Mouse (Mus musculus): ENCODE measurements around the gene Ywhae. TPM values are rescaled to one million over a fixed set of nuclear protein-coding genes. Genes with fewer than 3 reads are reported as not detected.
"Not testable (repeated sequence)": the region's sequence is repeated elsewhere in the genome, so short reads cannot be mapped to it uniquely, and the experiment has no call there.

The Ywhae gene
- polyA plus RNA-seq (2015; fragmentation: Nextera tagmentation; extraction: Ambion mirVana): 1,262 and 1,349 TPM in 2 replicates

GRCm38 (mm10) chr11:75732434-75733226 is at the start of gene Ywhae:
Gene Ywhae (plus strand): TSS chr11:75732869.
- H3K27ac ChIP-seq: peak within 1 kb of the TSS; percentile 100
- WGBS: under 1% methylated on average over 74 of the region's 76 CpGs
- peak; percentile 94 for ATAC-seq (replicated peaks)
- peak within 1 kb of the TSS; percentile 75 for H3K4me2 ChIP-seq
- no peaks in the 10 kb centered on the region for H3K36me3 ChIP-seq (replicated peaks)
- H3K9me3 ChIP-seq: no peaks in the 10 kb centered on the region
- H3K9ac ChIP-seq: peak within 1 kb of the TSS; percentile 100
- H3K27me3 ChIP-seq (replicated peaks): no peaks in the 10 kb centered on the region; the same call in 1 of the 2 replicates
- H3K4me1 ChIP-seq: peaks cover 40% of the 10 kb centered on the region
- H3K4me3 ChIP-seq: peak within 1 kb of the TSS; percentile 95

GRCm38 (mm10) chr11:75684462-75684861 is 48.2 kb upstream of the Ywhae start:
- peaks cover 22% of the 10 kb centered on the region for H3K4me1 ChIP-seq
- no peaks in the 10 kb centered on the region for H3K9me3 ChIP-seq
- H3K9ac ChIP-seq: no peak overlapping the region
- H3K27me3 ChIP-seq (replicated peaks): no peaks in the 10 kb centered on the region
- no peak overlapping the region for H3K27ac ChIP-seq
- H3K36me3 ChIP-seq (replicated peaks): 0 out of 2 replicates have a peak, but pooled peaks cover 3% of the 10 kb centered on the region
- H3K4me3 ChIP-seq: no peak overlapping the region
- no peak overlapping the region for H3K4me2 ChIP-seq
- ATAC-seq (replicated peaks): no peak
- 85% methylated on average over 5 of the region's 5 CpGs for WGBS

- Histone ChIP-seq H3K27ac (no peak overlapping the region), H3K9ac (no peak overlapping the region)
- WGBS: 88% methylated on average over 2 of the region's 2 CpGs
These were observed 47.7 kb upstream of the Ywhae start for GRCm38 (mm10) chr11:75684956-75685355.

GRCm38 (mm10) chr11:75687343-75687993 is 45.2 kb upstream of the Ywhae start:
- H3K27me3 ChIP-seq (replicated peaks): no peaks in the 10 kb centered on the region
- no peak overlapping the region for H3K9ac ChIP-seq
- H3K4me3 ChIP-seq: no peak overlapping the region
- H3K36me3 ChIP-seq (replicated peaks): peaks cover 11% of the 10 kb centered on the region
- no peak for ATAC-seq (replicated peaks)
- H3K9me3 ChIP-seq: no peaks in the 10 kb centered on the region
- no peak overlapping the region for H3K4me2 ChIP-seq
- no peak overlapping the region for H3K27ac ChIP-seq
- WGBS: 80% methylated on average over 2 of the region's 2 CpGs
- peaks cover 4% of the 10 kb centered on the region; the same call in 1 of the 2 replicates for H3K4me1 ChIP-seq

More at GRCm38 (mm10) chr11:75684956-75685355, 47.7 kb upstream of the Ywhae start:
- Histone ChIP-seq H3K4me1 (peaks cover 20% of the 10 kb centered on the region), H3K4me2 (no peak overlapping the region), H3K36me3 (replicated peaks) (0 out of 2 replicates have a peak, but pooled peaks cover 3% of the 10 kb centered on the region), H3K9me3 (no peaks in the 10 kb centered on the region), H3K4me3 (no peak overlapping the region), H3K27me3 (replicated peaks) (no peaks in the 10 kb centered on the region)
- no peak for ATAC-seq (replicated peaks)

- peaks cover 4% of the 10 kb centered on the region; the same call in 1 of the 2 replicates for H3K4me1 ChIP-seq
- ATAC-seq (replicated peaks): no peak
- no peaks in the 10 kb centered on the region for H3K9me3 ChIP-seq
- H3K27ac ChIP-seq: no peak overlapping the region
- 85% methylated on average over 2 of the region's 2 CpGs for WGBS
- no peak overlapping the region for H3K4me3 ChIP-seq
- no peaks in the 10 kb centered on the region for H3K27me3 ChIP-seq (replicated peaks)
- H3K36me3 ChIP-seq (replicated peaks): peaks cover 14% of the 10 kb centered on the region
- no peak overlapping the region for H3K9ac ChIP-seq
- H3K4me2 ChIP-seq: no peak overlapping the region
These were observed 44.5 kb upstream of the Ywhae start for GRCm38 (mm10) chr11:75688132-75688531.

GRCm38 (mm10) chr11:75689977-75690376 is 42.7 kb upstream of the Ywhae start:
- Histone ChIP-seq H3K36me3 (replicated peaks) (peaks cover 19% of the 10 kb centered on the region), H3K4me1 (peaks cover 4% of the 10 kb centered on the region; the same call in 1 of the 2 replicates), H3K27me3 (replicated peaks) (no peaks in the 10 kb centered on the region), H3K9ac (no peak overlapping the region), H3K9me3 (no peaks in the 10 kb centered on the region), H3K27ac (no peak overlapping the region), H3K4me2 (no peak overlapping the region), H3K4me3 (no peak overlapping the region)
- ATAC-seq (replicated peaks): no peak
- 96% methylated on average over 1 of the region's 1 CpGs for WGBS

- Histone ChIP-seq H3K27me3 (replicated peaks) (no peaks in the 10 kb centered on the region), H3K4me3 (no peak overlapping the region), H3K36me3 (replicated peaks) (peaks cover 19% of the 10 kb centered on the region), H3K4me2 (no peak overlapping the region), H3K4me1 (peaks cover 3% of the 10 kb centered on the region; the same call in 1 of the 2 replicates), H3K27ac (no peak overlapping the region), H3K9me3 (no peaks in the 10 kb centered on the region), H3K9ac (no peak overlapping the region)
- no peak for ATAC-seq (replicated peaks)
These were observed 41.6 kb upstream of the Ywhae start for GRCm38 (mm10) chr11:75691047-75691446.

- Histone ChIP-seq H3K4me2 (no peak overlapping the region), H3K36me3 (replicated peaks) (peaks cover 25% of the 10 kb centered on the region), H3K27ac (no peak overlapping the region), H3K27me3 (replicated peaks) (no peaks in the 10 kb centered on the region), H3K4me1 (no peaks in the 10 kb centered on the region), H3K9ac (no peak overlapping the region), H3K9me3 (no peaks in the 10 kb centered on the region), H3K4me3 (no peak overlapping the region)
- ATAC-seq (replicated peaks): no peak
- 95% methylated on average over 5 of the region's 5 CpGs for WGBS
These were observed 39.1 kb upstream of the Ywhae start for GRCm38 (mm10) chr11:75693570-75693969.

- 94% methylated on average over 3 of the region's 3 CpGs for WGBS
- H3K4me2 ChIP-seq; H3K4me1 ChIP-seq; H3K27me3 ChIP-seq (replicated peaks); H3K4me3 ChIP-seq; H3K9me3 ChIP-seq; H3K9ac ChIP-seq; H3K27ac ChIP-seq; ATAC-seq (replicated peaks): not testable (repeated sequence)
- H3K36me3 ChIP-seq (replicated peaks): peaks cover 34% of the 10 kb centered on the region
These were observed 35.2 kb upstream of the Ywhae start for GRCm38 (mm10) chr11:75697464-75697863.

- WGBS: 97% methylated on average over 5 of the region's 5 CpGs
- no peak overlapping the region for H3K4me3 ChIP-seq
- H3K27ac ChIP-seq: no peak overlapping the region
- H3K27me3 ChIP-seq (replicated peaks): no peaks in the 10 kb centered on the region
- H3K4me1 ChIP-seq: no peaks in the 10 kb centered on the region
- H3K36me3 ChIP-seq (replicated peaks): peaks cover 33% of the 10 kb centered on the region
- ATAC-seq (replicated peaks): no peak
- H3K4me2 ChIP-seq: no peak overlapping the region
- H3K9me3 ChIP-seq: no peaks in the 10 kb centered on the region
- no peak overlapping the region for H3K9ac ChIP-seq
These were observed 32.1 kb upstream of the Ywhae start for GRCm38 (mm10) chr11:75700557-75700956.

- Histone ChIP-seq H3K9ac (no peak overlapping the region), H3K36me3 (replicated peaks) (peaks cover 32% of the 10 kb centered on the region), H3K4me3 (no peak overlapping the region), H3K27me3 (replicated peaks) (no peaks in the 10 kb centered on the region), H3K4me2 (no peak overlapping the region), H3K27ac (no peak overlapping the region), H3K9me3 (no peaks in the 10 kb centered on the region), H3K4me1 (no peaks in the 10 kb centered on the region)
- no peak for ATAC-seq (replicated peaks)
- 95% methylated on average over 6 of the region's 6 CpGs for WGBS
These were observed 29.9 kb upstream of the Ywhae start for GRCm38 (mm10) chr11:75702761-75703160.

- no peak for ATAC-seq (replicated peaks)
- Histone ChIP-seq H3K27ac (no peak overlapping the region), H3K36me3 (replicated peaks) (peaks cover 30% of the 10 kb centered on the region), H3K9ac (no peak overlapping the region), H3K9me3 (no peaks in the 10 kb centered on the region), H3K4me3 (no peak overlapping the region), H3K4me1 (no peaks in the 10 kb centered on the region), H3K4me2 (no peak overlapping the region), H3K27me3 (replicated peaks) (no peaks in the 10 kb centered on the region)
- 91% methylated on average over 2 of the region's 2 CpGs for WGBS
These were observed 28.9 kb upstream of the Ywhae start for GRCm38 (mm10) chr11:75703748-75704147.

All from midbrain, embryonic 15.5 days (tissue).